Mouse (Mus musculus): Measurements from ENCODE around the gene Srpr. TPM values are rescaled to one million over a fixed set of nuclear protein-coding genes. Genes with fewer than 3 reads are reported as not detected.

The Srpr gene
- 78.8 and 81.3 TPM in 2 replicates for polyA plus RNA-seq (2016; fragmentation: Nextera tagmentation; extraction: Ambion mirVana)

DNA sequence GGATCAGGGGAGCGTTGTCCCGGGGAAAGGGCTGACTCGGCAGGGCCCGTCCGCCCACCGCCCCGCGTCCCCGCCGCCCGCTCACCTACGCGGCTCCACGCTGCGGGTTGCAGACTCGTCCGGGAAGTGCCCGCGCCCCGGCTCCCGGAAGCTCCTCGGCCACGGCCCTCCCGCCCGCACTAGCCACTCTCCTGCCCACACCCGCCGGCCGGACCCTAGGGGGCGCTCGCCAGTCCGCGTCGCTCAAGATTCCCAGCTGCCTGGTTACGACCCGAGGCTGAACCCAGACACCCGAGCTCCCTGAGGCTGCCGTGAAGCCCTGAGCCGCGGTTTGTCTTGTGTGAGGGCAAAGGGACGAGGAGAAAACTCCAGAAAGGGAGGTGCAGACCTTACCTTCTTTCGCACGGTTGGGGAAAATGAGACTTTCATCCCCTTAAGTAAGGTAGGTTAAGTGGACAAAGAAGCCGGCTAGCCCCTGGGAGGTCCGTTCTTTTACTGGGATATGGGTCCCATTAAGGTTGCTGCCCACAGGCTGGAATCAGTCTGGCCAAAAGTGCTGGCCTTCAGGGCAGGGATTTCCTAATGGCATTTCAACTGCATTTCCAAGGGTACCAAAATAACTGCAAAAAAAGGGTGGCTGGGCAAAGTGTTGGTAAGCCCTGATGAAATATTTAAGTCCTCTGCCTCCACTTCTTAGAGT, at the start of gene Srpr, which contains the start of gene Tirap:
Gene Srpr (plus strand): TSS at position 404 of the 700 bp plus-strand sequence.
Gene Tirap (minus strand): TSS at position 520 of the 700 bp plus-strand sequence.
- DNase-seq (ENCODE audit: extremely low spot score, low spot score) = peak; percentile 91
- Histone ChIP-seq H3K36me3 (replicated peaks) (peaks cover 8% of the 10 kb centered on the region), H3K27ac (peak within 1 kb of the TSS; percentile 89), H3K4me3 (peak within 1 kb of the TSS; percentile 81), H3K27me3 (ENCODE audit: poor library complexity, severe bottlenecking) (no peaks in the 10 kb centered on the region), H3K4me1 (peaks cover 25% of the 10 kb centered on the region), H3K9me3 (no peaks in the 10 kb centered on the region)
- WGBS = under 1% methylated on average over 44 of the region's 44 CpGs

DNA sequence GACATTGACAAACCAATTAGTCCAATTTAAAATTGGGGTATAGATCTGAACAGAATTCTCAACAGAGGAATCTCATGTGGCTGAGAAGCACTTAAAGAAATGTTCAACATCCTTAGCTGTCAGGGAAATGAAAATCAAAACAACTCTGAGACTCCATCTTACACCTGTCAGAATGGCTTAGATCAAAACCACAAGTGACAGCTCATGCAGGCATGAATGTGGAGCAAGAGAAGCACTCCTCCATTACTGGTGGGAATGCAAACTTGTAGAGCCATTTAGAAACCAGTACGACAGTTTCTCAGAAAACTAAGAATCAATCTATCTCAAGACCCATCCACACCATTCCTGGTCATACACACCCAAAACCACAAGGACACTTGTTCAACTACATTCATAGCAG, 47.1 kb upstream of the Srpr start:
- H3K9me3 ChIP-seq = no peaks in the 10 kb centered on the region
- H3K4me1 ChIP-seq = no peaks in the 10 kb centered on the region
- DNase-seq (ENCODE audit: extremely low spot score, low spot score) = no peak
- H3K27me3 ChIP-seq (ENCODE audit: poor library complexity, severe bottlenecking) = no peaks in the 10 kb centered on the region
- H3K27ac ChIP-seq = no peak overlapping the region
- no peak overlapping the region for H3K4me3 ChIP-seq
- H3K36me3 ChIP-seq (replicated peaks) = peaks cover 15% of the 10 kb centered on the region; the same call in 1 of the 2 replicates
- 86% methylated on average over 1 of the region's 1 CpGs for WGBS

DNA sequence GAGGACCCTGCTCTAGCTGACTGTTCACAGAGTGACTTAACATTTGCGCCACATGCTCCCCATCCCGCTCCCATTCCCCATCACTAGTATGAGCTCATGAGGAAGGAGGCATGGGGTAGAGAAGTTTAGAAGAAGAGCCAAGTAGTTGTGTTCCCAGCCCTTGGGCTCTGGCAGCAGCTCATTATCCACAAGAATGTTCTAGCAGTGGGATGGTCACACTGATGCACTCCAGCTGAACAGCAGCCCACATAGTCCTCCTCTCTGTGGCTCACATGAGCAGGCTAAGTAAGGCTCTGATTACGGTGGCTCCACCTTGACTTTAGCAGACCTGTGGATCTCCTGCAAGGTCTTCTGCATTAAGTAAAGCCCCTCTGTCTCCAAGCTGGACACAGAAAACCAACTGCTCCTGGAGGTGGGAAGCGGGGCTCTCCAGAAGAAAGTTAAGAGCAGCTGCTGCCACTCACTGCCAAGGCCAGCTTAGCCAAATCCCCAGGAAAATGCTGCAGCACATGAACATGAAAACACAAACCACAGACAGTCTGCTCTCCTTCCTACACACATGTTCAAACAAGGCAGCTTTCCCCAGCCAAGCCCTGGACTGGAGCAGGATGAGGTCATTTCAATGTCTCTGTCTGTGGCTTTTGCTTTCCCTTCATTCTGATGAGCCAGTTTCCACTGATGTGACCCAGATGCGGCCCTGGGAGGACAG, 43.8 kb upstream of the Srpr start:
- Histone ChIP-seq H3K27ac (no peak overlapping the region), H3K9me3 (no peaks in the 10 kb centered on the region), H3K4me3 (no peak overlapping the region), H3K36me3 (replicated peaks) (peaks cover 15% of the 10 kb centered on the region; the same call in 1 of the 2 replicates), H3K4me1 (peaks cover 13% of the 10 kb centered on the region), H3K27me3 (ENCODE audit: poor library complexity, severe bottlenecking) (no peaks in the 10 kb centered on the region)
- DNase-seq (ENCODE audit: extremely low spot score, low spot score) = no peak
- WGBS = 92% methylated on average over 5 of the region's 5 CpGs

DNA sequence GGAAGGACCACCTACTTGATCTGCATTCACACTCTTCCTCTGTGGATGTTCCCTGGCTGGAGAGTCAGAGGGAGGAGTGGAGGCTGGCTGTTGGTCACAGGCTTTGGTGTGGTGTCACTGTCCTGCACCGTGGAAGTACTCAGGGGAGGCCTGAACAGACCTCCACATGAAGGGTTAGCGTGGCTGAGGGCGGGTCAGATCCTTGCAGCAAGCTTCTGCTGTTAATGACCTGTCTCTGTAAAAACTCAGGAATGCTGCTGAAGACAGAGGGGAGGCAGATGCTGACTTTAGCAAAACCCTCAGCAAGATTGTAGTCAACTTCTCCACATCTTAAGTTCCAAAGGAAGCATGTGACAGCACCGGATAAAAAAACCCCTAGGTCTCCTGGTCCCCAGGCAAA, 43.1 kb upstream of the Srpr start:
- WGBS = 93% methylated on average over 4 of the region's 4 CpGs
- Histone ChIP-seq H3K4me3 (no peak overlapping the region), H3K27ac (no peak overlapping the region), H3K9me3 (no peaks in the 10 kb centered on the region), H3K36me3 (replicated peaks) (peaks cover 15% of the 10 kb centered on the region; the same call in 1 of the 2 replicates), H3K4me1 (peaks cover 15% of the 10 kb centered on the region), H3K27me3 (ENCODE audit: poor library complexity, severe bottlenecking) (no peaks in the 10 kb centered on the region)
- DNase-seq (ENCODE audit: extremely low spot score, low spot score) = no peak

DNA sequence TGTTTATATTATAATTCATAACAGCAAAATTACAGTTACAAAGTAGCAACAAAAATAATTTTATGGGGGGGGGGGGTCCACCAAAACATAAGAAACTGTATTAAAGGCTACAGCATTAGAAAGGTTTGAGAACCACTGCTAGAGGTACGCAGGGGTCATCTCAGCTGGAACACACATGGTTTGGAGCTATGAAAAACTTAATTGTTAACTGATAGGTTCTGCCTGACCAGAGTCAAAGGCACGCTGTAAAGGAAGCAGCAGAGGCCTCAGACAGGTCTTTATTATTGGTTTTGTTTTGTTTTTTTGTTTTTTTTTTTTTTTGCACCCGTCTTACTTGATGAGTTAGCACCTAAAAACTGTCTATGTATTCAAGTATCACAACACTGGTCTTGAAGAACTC, 41.5 kb upstream of the Srpr start:
- peaks cover 23% of the 10 kb centered on the region for H3K36me3 ChIP-seq (replicated peaks)
- no peaks in the 10 kb centered on the region for H3K27me3 ChIP-seq (ENCODE audit: poor library complexity, severe bottlenecking)
- WGBS = 81% methylated on average over 3 of the region's 3 CpGs
- H3K27ac ChIP-seq = no peak overlapping the region
- no peak for DNase-seq (ENCODE audit: extremely low spot score, low spot score)
- peaks cover 15% of the 10 kb centered on the region for H3K4me1 ChIP-seq
- H3K9me3 ChIP-seq = no peaks in the 10 kb centered on the region
- no peak overlapping the region for H3K4me3 ChIP-seq

DNA sequence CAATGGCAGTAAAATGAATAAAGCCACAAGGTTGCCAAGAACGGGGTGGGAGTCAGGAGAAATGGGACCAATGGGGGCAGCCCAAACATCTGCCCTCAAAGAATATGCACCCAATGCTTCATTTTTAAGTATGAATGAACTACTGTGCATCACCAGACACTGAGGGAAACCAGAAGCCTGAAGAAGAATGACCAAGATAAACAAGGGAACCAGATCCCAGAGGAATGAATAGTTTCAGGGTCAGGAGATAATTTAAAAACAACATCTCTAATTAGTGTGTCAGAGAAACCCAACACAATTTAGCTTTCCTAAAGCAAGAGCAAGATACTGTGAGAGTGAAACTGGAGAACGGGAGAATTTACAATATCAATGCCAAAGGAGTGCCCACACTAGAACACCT, 39.3 kb upstream of the Srpr start:
- no peak overlapping the region for H3K4me3 ChIP-seq
- H3K27me3 ChIP-seq (ENCODE audit: poor library complexity, severe bottlenecking) = no peaks in the 10 kb centered on the region
- H3K9me3 ChIP-seq = no peaks in the 10 kb centered on the region
- H3K27ac ChIP-seq = no peak overlapping the region
- peaks cover 31% of the 10 kb centered on the region for H3K36me3 ChIP-seq (replicated peaks)
- 75% methylated on average over 2 of the region's 2 CpGs for WGBS
- H3K4me1 ChIP-seq = peaks cover 15% of the 10 kb centered on the region
- no peak for DNase-seq (ENCODE audit: extremely low spot score, low spot score)

DNA sequence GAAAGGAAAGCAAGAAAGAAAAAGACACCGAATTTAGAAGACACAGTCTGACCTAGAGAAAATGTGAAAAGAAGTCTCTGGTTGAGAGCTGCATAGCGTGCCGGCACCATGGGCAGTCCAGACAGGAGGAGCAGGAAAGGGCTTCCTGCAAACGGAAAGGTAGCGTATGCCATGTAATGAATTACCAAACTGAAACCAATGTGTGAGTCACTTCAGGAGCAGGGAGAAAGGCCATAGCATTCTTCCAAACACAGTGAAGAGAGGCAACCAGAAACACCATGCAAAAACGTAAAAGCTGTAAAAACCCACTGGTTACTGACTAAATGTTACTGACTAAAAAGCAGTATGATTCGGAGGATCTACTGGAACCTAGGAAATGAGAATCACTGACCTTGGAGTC, 38.3 kb upstream of the Srpr start:
- WGBS = 94% methylated on average over 7 of the region's 7 CpGs
- no peak overlapping the region for H3K27ac ChIP-seq
- DNase-seq (ENCODE audit: extremely low spot score, low spot score) = no peak
- H3K27me3 ChIP-seq (ENCODE audit: poor library complexity, severe bottlenecking) = no peaks in the 10 kb centered on the region
- peaks cover 24% of the 10 kb centered on the region for H3K4me1 ChIP-seq
- H3K36me3 ChIP-seq (replicated peaks) = peaks cover 22% of the 10 kb centered on the region
- no peaks in the 10 kb centered on the region for H3K9me3 ChIP-seq
- H3K4me3 ChIP-seq = no peak overlapping the region

DNA sequence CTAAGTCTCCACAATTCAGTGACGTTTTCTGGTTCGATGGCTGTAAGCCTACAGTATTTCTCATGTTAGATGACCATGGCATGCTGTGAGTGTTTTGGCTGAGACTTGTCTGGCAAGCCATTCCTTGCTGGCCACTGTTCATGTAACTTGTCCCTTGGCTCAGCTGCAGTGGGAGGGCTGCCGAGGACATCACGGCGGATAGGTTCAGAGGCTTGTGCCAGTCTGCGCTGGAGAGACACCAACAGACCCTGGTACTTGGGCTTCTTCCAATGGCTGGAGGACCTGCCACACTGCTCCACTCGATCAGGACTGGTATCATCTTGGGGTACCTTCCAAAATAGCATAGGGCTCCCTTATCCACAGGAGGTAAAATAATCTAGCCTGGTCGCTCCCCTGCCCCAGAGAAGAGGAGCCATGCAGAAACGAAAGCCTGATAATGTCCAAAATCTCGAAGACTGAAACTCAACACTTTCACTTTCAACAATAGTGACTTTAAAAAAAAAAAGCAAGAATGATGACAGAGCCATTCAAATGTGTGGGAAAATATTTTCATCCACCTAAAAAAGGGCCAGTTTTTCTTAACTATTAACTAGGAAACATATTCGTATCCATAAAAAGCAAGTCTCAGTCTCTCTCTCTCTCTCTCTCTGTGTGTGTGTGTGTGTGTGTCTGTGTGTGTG, 36.8 kb upstream of the Srpr start:
- Histone ChIP-seq H3K27ac (no peak overlapping the region), H3K9me3 (no peaks in the 10 kb centered on the region), H3K4me1 (peaks cover 39% of the 10 kb centered on the region), H3K27me3 (ENCODE audit: poor library complexity, severe bottlenecking) (no peaks in the 10 kb centered on the region), H3K4me3 (no peak overlapping the region), H3K36me3 (replicated peaks) (peaks cover 20% of the 10 kb centered on the region)
- 94% methylated on average over 11 of the region's 11 CpGs for WGBS
- DNase-seq (ENCODE audit: extremely low spot score, low spot score) = no peak

DNA sequence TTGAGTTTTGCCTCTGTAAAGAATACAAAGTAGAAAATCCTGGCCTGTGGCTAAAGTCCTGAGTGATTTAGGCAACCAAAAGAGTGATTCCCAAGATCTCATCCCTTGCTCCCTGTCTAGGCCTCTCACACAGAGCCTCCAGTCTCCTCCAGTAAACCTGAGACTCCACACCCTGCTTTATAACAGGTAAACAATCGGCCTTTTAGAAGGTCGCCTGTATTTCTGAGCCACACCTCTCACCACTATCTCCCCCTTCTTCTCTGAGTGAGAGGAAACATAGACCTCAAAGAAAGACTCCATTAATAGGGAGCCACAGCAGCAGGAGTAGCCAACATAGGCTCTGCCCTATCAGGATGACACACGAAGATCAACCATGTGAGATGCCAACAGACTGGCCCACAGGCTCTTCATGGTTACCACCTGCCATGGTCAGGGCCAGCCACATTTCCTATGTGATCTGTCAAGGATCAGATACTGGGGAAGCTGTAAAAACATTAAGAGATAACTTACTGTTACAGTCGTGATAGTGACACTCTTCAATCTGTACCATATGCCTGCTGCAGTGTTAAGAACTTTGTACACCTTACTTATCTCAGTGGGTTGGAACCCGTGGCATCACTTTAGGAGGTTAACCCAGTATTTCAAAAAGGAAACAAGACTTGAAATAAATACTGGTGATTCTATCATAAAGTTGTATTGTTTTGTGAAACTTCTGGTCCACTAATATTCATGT, 35.7 kb upstream of the Srpr start:
- no peaks in the 10 kb centered on the region for H3K27me3 ChIP-seq (ENCODE audit: poor library complexity, severe bottlenecking)
- 85% methylated on average over 5 of the region's 5 CpGs for WGBS
- H3K36me3 ChIP-seq (replicated peaks) = peaks cover 28% of the 10 kb centered on the region
- no peak overlapping the region for H3K4me3 ChIP-seq
- DNase-seq (ENCODE audit: extremely low spot score, low spot score) = no peak
- no peaks in the 10 kb centered on the region for H3K9me3 ChIP-seq
- H3K27ac ChIP-seq = no peak overlapping the region
- peaks cover 39% of the 10 kb centered on the region for H3K4me1 ChIP-seq

DNA sequence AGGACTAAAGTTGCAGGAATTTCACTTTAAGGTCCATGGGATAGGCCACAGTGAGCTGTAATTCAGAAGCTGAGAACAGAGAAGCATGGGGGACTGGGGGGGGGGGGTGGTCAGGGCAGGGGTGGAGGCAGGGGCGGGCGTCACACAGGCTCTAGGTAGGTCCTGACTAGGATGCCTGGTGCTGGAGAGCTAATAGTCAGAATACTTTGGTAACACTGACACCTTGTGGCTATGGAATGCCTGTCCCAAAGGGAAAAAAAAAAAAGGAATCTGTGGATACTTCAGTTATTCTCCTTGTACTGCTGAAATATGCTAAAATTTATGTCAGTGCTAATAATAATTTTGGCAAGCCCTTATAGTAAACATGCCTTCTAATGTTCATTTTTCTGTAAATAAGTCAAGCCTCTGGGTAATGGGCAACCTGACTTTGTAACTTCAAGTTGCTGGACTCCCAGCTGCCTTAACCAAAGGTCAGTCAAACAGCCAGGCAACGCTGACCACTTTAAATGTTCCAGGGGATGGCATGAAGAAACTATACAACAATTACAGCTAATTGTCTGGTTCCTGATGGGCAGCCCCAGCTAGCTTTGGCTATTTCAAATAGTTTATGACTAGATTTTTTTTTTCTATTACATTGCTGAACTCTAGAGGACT, 33.7 kb upstream of the Srpr start:
- WGBS = 19% methylated on average over 3 of the region's 3 CpGs
- DNase-seq (ENCODE audit: extremely low spot score, low spot score) = no peak
- Histone ChIP-seq H3K36me3 (replicated peaks) (peaks cover 47% of the 10 kb centered on the region), H3K4me3 (no peak overlapping the region), H3K27me3 (ENCODE audit: poor library complexity, severe bottlenecking) (no peaks in the 10 kb centered on the region), H3K27ac (peak overlapping the region; percentile 76; the same call in 1 of the 2 replicates), H3K9me3 (no peaks in the 10 kb centered on the region), H3K4me1 (peaks cover 25% of the 10 kb centered on the region)

DNA sequence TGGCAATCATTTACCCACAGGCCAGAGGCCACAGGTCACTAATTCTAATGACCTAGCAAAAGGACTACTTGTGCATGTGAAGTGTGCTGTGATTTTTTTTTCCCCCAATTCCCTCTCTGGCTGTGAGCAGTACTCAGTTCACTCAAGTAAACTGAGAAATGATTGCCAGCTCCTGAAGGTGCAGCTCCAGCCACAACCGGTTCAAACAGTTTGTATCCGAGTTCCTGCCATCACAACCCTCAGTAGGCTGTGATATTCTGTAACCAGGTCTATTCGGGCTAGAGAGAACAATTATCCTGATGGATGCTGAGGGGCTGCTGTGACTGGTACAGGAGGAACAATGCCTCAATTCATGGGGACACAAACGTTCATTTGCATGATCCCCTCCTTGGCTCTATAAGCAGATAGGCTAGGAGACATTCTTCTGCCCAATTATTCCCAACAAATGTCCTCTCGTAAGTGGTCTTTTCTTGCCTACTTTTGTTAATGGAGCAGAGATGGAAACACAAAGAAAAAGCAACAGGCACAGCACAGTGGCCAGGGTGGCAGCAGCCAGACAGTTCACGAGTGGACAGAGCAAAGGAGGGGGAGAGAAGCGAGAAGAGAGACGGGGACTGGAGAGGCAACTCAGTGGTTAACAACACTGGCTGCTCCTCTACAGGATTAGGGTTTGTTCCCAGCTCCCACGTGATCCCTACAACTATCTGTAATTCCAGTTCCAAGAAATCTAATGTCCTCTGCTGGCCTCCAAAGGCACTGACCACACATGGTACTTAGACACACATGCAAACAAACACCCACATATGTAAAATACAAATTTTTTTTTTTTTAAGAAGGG, 33.0 kb upstream of the Srpr start:
- no peaks in the 10 kb centered on the region for H3K9me3 ChIP-seq
- H3K27ac ChIP-seq = peak overlapping the region; percentile 76
- peaks cover 47% of the 10 kb centered on the region for H3K36me3 ChIP-seq (replicated peaks)
- H3K27me3 ChIP-seq (ENCODE audit: poor library complexity, severe bottlenecking) = no peaks in the 10 kb centered on the region
- peaks cover 23% of the 10 kb centered on the region for H3K4me1 ChIP-seq
- DNase-seq (ENCODE audit: extremely low spot score, low spot score) = peak; percentile 19
- H3K4me3 ChIP-seq = no peak overlapping the region
- 13% methylated on average over 9 of the region's 9 CpGs for WGBS
